Mouse (Mus musculus): ENCODE measurements around the gene Plxnc1. TPM values are rescaled to one million over a fixed set of nuclear protein-coding genes. Genes with fewer than 3 reads are reported as not detected.

The Plxnc1 gene
- polyA plus RNA-seq, 1 experiment, result 82.8 TPM

DNA sequence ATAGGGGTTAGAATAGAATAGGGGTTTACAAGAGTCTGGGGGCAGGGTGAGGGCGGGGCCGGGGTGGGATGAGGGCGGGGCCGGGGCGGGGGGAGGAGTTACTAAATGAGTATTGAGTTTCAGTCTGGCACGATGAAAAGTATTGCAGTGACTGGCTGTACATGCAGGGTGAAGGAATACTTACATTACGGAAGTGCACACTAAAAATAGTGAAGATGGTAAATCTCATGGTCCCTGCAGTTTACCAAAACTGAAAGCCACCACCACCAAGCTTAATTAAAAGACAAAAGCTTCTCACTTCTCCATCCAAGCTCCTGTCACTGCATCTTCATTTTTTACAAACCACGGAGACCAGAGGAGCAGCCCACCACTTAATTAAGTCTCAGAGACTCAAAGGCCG is 81.4 kb downstream of the Plxnc1 start:
- TF ChIP-seq POLR2A (IDR thresholded peaks at IDR 0.05; ENCODE audit: borderline replicate concordance, low read depth, low read length) (no peak), CTCF (IDR thresholded peaks at IDR 0.05; ENCODE audit: low read depth, low read length) (no peak)
- Histone ChIP-seq H3K4me3 (ENCODE audit: insufficient read depth, low read length) (no peak overlapping the region), H3K4me1 (ENCODE audit: control insufficient read depth, insufficient read depth, low read length) (peaks cover 7% of the 10 kb centered on the region), H3K27ac (ENCODE audit: insufficient read depth, low read depth, low read length) (no peak overlapping the region)

DNA sequence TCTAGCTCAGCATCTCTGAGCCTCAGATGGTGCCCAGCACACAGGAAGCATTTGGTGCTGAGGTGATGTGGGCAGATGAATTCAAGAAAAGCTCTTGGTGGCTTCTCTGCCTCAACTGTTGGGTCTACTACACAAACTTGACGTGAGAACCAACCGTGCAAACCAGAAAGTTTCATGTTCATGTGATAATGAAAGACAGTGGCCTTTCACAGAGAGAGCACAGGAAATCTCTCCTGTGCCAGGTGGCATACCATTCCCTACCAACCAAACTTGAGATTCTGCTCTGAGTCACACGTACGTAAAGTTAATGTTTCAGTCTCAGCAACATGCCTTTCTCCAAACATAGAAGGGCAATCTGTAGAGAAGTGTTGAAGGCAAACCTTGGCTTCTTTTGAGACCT is 83.8 kb downstream of the Plxnc1 start:
- Histone ChIP-seq H3K4me3 (ENCODE audit: insufficient read depth, low read length) (no peak overlapping the region), H3K27ac (ENCODE audit: insufficient read depth, low read depth, low read length) (no peak overlapping the region), H3K4me1 (ENCODE audit: control insufficient read depth, insufficient read depth, low read length) (peaks cover 10% of the 10 kb centered on the region)
- TF ChIP-seq POLR2A (IDR thresholded peaks at IDR 0.05; ENCODE audit: borderline replicate concordance, low read depth, low read length) (no peak), CTCF (IDR thresholded peaks at IDR 0.05; ENCODE audit: low read depth, low read length) (no peak)

DNA sequence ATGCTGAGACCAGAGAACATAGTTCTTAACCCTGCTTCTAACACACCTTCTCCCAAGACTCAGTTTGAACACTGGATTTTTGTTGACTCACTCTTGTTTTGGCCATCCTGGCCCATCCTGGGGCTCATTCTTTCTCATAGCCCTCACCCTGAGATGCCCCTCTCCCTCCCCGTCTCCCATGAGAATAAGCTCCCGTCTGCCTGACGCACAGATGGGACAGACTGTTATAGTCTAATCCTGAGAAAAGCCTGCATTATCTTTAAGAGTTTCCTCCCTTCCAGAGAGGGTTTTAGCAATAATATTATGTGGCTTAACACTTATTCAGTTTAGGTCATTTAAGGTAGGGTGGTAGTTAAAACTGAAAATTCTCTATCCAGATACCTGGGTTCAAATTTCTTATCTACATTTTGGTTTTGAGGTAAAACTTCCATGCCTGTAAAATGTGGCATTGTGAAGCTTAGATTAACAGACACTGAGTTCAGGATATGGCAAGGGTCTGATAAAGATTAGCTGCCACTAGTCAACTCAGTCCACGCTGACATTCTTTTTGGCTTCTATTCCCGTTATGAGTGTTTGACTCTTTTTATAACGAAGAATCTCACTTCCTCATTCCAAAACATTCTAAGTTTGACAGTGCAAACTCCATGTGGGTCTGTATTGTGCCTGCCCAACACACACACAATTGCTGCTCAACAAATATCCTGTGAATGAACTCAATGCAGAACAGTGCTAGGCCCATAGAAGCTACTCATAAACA is 86.2 kb downstream of the Plxnc1 start:
- TF ChIP-seq POLR2A (IDR thresholded peaks at IDR 0.05; ENCODE audit: borderline replicate concordance, low read depth, low read length) (no peak), CTCF (IDR thresholded peaks at IDR 0.05; ENCODE audit: low read depth, low read length) (no peak)
- Histone ChIP-seq H3K27ac (ENCODE audit: insufficient read depth, low read depth, low read length) (no peak overlapping the region), H3K4me1 (ENCODE audit: control insufficient read depth, insufficient read depth, low read length) (peaks cover 10% of the 10 kb centered on the region), H3K4me3 (ENCODE audit: insufficient read depth, low read length) (no peak overlapping the region)

DNA sequence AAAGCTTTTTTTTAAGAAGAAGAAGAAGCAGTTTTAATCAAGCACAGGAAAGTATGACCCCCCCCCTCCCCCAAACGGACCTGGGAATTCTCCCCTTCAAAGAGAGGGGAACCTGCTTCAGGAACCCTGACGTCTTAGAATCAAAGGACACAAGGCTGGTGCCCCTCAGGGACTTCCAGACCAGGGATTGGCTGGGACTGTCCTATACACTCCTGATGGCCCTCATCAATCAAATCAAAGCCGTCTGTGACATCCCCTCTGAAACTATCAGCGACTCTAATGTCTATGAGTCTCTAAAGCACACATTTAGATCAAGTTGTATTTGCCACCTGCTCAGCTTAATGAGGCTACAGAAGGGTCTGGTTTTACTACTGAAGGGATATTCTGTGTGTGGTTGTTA is 94.1 kb downstream of the Plxnc1 start:
- H3K4me3 ChIP-seq (ENCODE audit: insufficient read depth, low read length), result no peak overlapping the region
- no peak overlapping the region for H3K27ac ChIP-seq (ENCODE audit: insufficient read depth, low read depth, low read length)
- TF ChIP-seq CTCF (IDR thresholded peaks at IDR 0.05; ENCODE audit: low read depth, low read length) (no peak), POLR2A (IDR thresholded peaks at IDR 0.05; ENCODE audit: borderline replicate concordance, low read depth, low read length) (no peak)
- peaks cover 11% of the 10 kb centered on the region for H3K4me1 ChIP-seq (ENCODE audit: control insufficient read depth, insufficient read depth, low read length)

DNA sequence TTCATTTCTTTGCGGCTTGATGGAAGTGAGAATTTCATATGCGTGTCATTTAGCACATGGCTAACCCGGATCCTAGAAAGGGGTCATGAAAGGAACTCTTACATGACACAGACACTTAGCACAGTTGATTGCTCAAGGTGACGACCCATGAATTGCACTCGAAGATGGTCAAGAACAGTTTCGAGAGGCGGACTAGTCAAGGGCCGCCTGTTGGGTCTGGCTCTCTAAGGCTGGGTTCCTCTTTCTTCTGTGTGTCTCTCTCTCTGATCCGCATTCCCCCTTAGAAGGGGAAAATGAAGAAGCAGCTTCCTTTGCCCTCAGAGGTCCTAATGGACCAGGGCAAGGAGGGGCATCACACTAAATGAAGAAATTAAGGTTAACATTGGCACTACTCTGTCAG is 94.7 kb downstream of the Plxnc1 start:
- TF ChIP-seq POLR2A (IDR thresholded peaks at IDR 0.05; ENCODE audit: borderline replicate concordance, low read depth, low read length) (no peak), CTCF (IDR thresholded peaks at IDR 0.05; ENCODE audit: low read depth, low read length) (no peak)
- H3K4me1 ChIP-seq (ENCODE audit: control insufficient read depth, insufficient read depth, low read length), result peaks cover 18% of the 10 kb centered on the region
- no peak overlapping the region for H3K4me3 ChIP-seq (ENCODE audit: insufficient read depth, low read length)
- H3K27ac ChIP-seq (ENCODE audit: insufficient read depth, low read depth, low read length), result no peak overlapping the region

DNA sequence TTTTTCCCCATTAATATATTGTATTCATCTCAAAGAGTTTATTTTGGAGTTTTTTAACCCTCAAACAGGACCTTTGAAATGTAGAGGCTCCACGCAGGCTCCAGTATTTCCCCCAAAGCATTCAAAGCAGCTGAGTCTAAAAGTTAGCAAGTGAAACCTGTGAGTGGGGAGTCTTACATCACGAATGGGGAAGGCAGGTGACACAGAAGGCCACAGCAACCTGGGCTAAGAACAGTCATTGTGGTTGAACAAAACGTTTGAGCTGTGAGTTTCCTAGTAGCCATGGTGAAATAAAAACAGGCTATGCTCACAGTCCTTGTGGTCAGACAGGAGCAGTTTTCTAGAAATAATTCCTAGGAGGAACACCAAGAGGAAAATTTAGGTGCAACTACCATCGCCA is 95.3 kb downstream of the Plxnc1 start:
- H3K27ac ChIP-seq (ENCODE audit: insufficient read depth, low read depth, low read length), result no peak overlapping the region
- peaks cover 22% of the 10 kb centered on the region for H3K4me1 ChIP-seq (ENCODE audit: control insufficient read depth, insufficient read depth, low read length)
- no peak overlapping the region for H3K4me3 ChIP-seq (ENCODE audit: insufficient read depth, low read length)
- TF ChIP-seq CTCF (IDR thresholded peaks at IDR 0.05; ENCODE audit: low read depth, low read length), result no peak
- no peak for TF ChIP-seq POLR2A (IDR thresholded peaks at IDR 0.05; ENCODE audit: borderline replicate concordance, low read depth, low read length)

DNA sequence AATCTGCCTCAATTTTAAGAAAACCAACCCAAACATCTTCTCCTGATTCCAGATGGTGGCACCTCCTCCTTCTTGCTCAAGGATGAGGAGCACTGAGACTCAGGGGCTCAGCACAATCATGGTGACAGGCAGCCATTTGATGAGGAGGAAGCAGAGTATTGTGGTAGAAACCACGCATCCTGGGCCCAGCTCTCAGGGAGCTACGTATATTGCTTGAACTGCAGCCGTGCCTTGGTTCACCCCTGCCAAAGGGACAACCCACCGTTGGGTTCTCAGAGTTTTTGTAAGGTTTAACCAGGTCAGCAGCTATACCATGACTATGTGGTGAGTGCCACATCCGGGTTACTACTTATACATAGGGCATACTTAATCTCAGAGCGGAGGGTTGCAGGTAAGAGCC is 96.3 kb downstream of the Plxnc1 start:
- Histone ChIP-seq H3K4me1 (ENCODE audit: control insufficient read depth, insufficient read depth, low read length) (peaks cover 22% of the 10 kb centered on the region), H3K27ac (ENCODE audit: insufficient read depth, low read depth, low read length) (no peak overlapping the region)
- no peak for TF ChIP-seq POLR2A (IDR thresholded peaks at IDR 0.05; ENCODE audit: borderline replicate concordance, low read depth, low read length)
- TF ChIP-seq CTCF (IDR thresholded peaks at IDR 0.05; ENCODE audit: low read depth, low read length), result no peak

DNA sequence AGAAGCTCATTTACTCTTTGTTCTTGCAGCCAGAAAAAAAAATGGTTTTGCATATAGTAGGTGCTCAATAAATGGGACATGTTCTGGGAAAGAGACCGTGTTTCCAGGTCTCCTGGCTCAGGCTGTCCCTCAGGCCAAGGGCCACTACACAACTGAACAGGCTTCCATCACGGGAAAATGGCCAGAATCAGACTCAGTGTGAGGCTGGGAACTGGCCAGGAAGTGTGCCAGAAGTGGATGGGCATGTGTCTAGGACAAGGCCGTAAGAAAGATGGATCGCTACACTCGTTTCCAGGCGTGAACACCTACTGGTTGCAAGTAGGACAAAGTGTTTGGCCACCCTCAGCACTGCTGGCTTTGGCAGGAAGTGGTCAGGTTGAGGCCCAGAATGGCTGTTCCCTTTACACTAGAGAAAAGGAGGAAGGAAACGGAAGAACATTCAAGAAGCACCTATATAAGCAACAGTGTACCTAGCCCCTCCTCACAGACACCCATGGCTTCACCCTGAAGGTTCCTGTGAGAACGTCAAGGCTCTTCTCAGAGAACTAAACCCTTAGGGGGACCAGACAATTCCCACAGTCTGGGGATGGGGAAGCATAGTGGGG is 98.0 kb downstream of the Plxnc1 start:
- TF ChIP-seq CTCF (IDR thresholded peaks at IDR 0.05; ENCODE audit: low read depth, low read length) (no peak), POLR2A (IDR thresholded peaks at IDR 0.05; ENCODE audit: borderline replicate concordance, low read depth, low read length) (no peak)
- Histone ChIP-seq H3K27ac (ENCODE audit: insufficient read depth, low read depth, low read length) (no peak overlapping the region), H3K4me1 (ENCODE audit: control insufficient read depth, insufficient read depth, low read length) (peaks cover 22% of the 10 kb centered on the region)

More for the DNA sequence above, 96.3 kb downstream of the Plxnc1 start:
- H3K4me3 ChIP-seq (ENCODE audit: insufficient read depth, low read length), result no peak overlapping the region

DNA sequence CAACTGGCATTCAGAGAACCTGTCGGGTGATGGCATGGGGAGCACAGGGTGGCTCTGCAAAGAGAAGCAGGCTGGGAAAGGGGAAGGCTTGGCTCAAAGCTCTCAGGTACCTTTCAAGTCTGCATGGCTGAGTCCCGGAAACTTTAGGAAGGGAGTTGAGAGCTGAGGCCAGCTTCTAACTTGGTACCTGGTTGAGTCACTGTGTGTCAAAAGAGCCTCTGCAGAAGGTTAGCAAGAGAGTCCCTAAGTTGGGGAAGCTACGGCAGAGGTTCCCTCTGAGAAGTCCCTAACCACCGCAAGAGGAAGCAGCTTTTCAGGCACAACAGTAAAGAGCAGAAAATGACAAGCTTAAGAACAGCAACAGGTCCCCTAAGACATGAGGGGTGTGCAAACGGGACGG is 99.9 kb downstream of the Plxnc1 start:
- Histone ChIP-seq H3K4me3 (ENCODE audit: insufficient read depth, low read length) (no peak overlapping the region), H3K4me1 (ENCODE audit: control insufficient read depth, insufficient read depth, low read length) (peaks cover 22% of the 10 kb centered on the region), H3K27ac (ENCODE audit: insufficient read depth, low read depth, low read length) (no peak overlapping the region)
- TF ChIP-seq CTCF (IDR thresholded peaks at IDR 0.05; ENCODE audit: low read depth, low read length) (no peak), POLR2A (IDR thresholded peaks at IDR 0.05; ENCODE audit: borderline replicate concordance, low read depth, low read length) (no peak)

More for the DNA sequence above, 98.0 kb downstream of the Plxnc1 start:
- H3K4me3 ChIP-seq (ENCODE audit: insufficient read depth, low read length), result no peak overlapping the region

DNA sequence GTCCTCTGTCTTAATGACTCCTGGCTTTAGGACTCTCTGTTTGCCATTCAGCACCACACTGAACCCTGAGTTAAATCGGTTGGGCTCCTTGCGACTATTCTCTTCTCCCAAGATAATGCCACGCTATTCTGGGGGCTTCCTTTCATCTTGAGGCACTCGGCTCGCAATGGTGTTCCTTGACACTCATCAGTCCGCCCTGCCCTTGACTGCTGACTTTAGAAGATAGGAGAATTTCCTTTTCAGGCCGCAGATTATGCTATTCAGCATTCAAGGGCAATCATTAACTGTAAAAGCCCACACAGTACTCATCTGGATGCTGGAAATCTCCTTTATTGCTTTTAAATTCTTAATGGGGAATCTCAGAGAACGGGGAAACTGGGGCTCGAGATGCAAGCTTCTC is 108.8 kb downstream of the Plxnc1 start:
- TF ChIP-seq CTCF (IDR thresholded peaks at IDR 0.05; ENCODE audit: low read depth, low read length) (no peak), POLR2A (IDR thresholded peaks at IDR 0.05; ENCODE audit: borderline replicate concordance, low read depth, low read length) (no peak)
- Histone ChIP-seq H3K4me3 (ENCODE audit: insufficient read depth, low read length) (no peak overlapping the region), H3K27ac (ENCODE audit: insufficient read depth, low read depth, low read length) (no peak overlapping the region), H3K4me1 (ENCODE audit: control insufficient read depth, insufficient read depth, low read length) (0 out of 2 replicates have a peak, but pooled peaks cover 3% of the 10 kb centered on the region)

Data from bone marrow macrophage, adult 2 months (primary cell).